Mouse (Mus musculus) embryonic facial prominence, embryonic 15.5 days (tissue): ENCODE results near the gene Znrf4. TPM values are rescaled to one million over a fixed set of nuclear protein-coding genes. Genes with fewer than 3 reads are reported as not detected.
A peak's percentile ranks its signal among the peaks of the same experiment; 100 is the strongest.
"Not testable (repeated sequence)": the region's sequence is repeated elsewhere in the genome, so short reads cannot be mapped to it uniquely, and the experiment has no call there.

Source experiments
- ATAC-seq: fragments of 200-750 bp; cut with Nextera tagmentation; 2 replicates; pipeline ENCODE4 v1.8.0; 2017; ENCODE audit warnings: low read depth, moderate TSS enrichment; ENCODE audit not compliant: insufficient number of reproducible peaks, low FRiP score, low TSS enrichment
- H3K27ac ChIP-seq: fragments of 300-500 bp; sonication (generic); replicated peaks from 2 replicates; pipeline ENCODE4 v1.5.1; 2015; ENCODE audit warnings: mild to moderate bottlenecking, inconsistent platforms
- H3K27me3 ChIP-seq: fragments of 300-500 bp; sonication (generic); 2 replicates; pipeline ENCODE4 v1.6.1; 2015; ENCODE audit warnings: inconsistent platforms
- H3K36me3 ChIP-seq: fragments of 300-500 bp; sonication (generic); 2 replicates; pipeline ENCODE4 v1.6.1; 2015; ENCODE audit warnings: mild to moderate bottlenecking, inconsistent platforms
- H3K4me1 ChIP-seq: fragments of 300-500 bp; sonication (generic); 2 replicates; pipeline ENCODE4 v1.6.1; 2015; ENCODE audit warnings: inconsistent platforms
- H3K4me2 ChIP-seq: fragments of 300-500 bp; sonication (generic); replicated peaks from 2 replicates; pipeline ENCODE4 v1.6.1; 2015; ENCODE audit warnings: mild to moderate bottlenecking, inconsistent platforms
- H3K4me3 ChIP-seq: fragments of 300-500 bp; sonication (generic); replicated peaks from 2 replicates; pipeline ENCODE4 v1.5.1; 2015; ENCODE audit warnings: mild to moderate bottlenecking, inconsistent platforms
- H3K9ac ChIP-seq: fragments of 300-500 bp; sonication (generic); 2 replicates; pipeline ENCODE4 v1.6.1; 2015; ENCODE audit warnings: inconsistent platforms
- H3K9me3 ChIP-seq: fragments of 300-500 bp; sonication (generic); replicated peaks from 2 replicates; pipeline ENCODE4 v1.6.1; 2016; ENCODE audit warnings: inconsistent platforms
- WGBS: fragments of 180-500 bp; shearing (Covaris S2); methylation state at CpG from one replicate; pipeline ENCODE4 v1.1.7; 2015; 5-methylcytosine and 5-hydroxymethylcytosine counted together
- polyA plus RNA-seq: library from polyadenylated mRNA; unstranded; fragments of >200 nt; fragmentation: Nextera tagmentation; extraction: Ambion mirVana; gene quantifications from 2 replicates; pipeline ENCODE4 v1.2.1, GENCODE M21; 2015

Znrf4 gene
- polyA plus RNA-seq, 1 experiment from 2014 or later, result not detected

DNA sequence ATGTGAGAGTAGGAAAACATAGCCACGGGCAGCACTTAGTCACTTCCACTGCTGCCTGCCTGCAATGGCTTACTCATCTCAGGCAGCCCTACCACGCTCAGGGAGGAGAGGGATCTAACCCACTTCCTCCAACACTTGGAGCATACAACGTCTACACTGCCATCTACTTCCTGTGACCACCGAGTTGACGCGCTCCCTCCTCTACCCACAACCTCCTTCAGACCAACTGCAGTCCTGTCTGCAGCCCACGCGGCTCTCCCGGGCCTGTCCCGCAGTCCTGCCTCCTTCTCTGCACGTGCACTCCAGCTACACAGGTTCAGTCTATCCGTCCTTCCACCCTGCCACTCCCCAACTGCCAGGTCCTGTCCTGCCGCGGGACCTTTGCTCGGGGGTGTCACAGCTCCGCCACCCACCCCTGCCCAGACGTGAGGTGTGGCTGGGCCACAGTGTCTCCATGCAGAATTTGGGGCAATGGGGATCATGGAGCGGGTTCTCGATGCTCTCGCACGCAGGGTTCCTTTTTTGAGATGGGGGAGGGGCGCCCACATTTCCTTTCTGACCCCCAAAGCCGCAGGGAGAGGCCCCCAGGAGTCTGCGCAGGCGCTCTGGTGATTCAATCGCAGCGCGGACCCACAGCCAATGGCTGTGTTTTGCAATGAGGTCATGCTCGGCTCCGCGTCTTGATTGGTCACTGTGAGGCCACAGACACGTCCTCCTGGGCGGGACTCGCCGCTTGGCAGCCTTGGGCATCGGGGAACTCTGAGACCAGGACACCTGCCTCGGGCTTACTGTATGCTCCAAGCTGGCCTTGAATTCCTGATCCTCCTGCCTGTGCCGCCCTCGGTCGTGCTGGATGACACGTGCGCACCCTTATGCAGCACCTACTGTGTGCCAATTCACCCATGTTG is 4.8 kb downstream of the Znrf4 start:
- peak overlapping the region; percentile 97 for H3K4me2 ChIP-seq

GRCm38 (mm10) chr17:56506417-56507065 is 5.7 kb downstream of the Znrf4 start:
- H3K36me3 ChIP-seq, result no peaks in the 10 kb centered on the region
- ATAC-seq, result no peak

More for the DNA sequence above, 4.8 kb downstream of the Znrf4 start:
- Histone ChIP-seq H3K9ac (peak overlapping the region; percentile 56), H3K36me3 (no peaks in the 10 kb centered on the region), H3K9me3 (no peaks in the 10 kb centered on the region), H3K27ac (peak overlapping the region; percentile 93), H3K4me3 (peak overlapping the region; percentile 59), H3K27me3 (peaks cover 40% of the 10 kb centered on the region), H3K4me1 (peaks cover 42% of the 10 kb centered on the region)
- peak; percentile 95 for ATAC-seq
- WGBS, result under 1% methylated on average over 42 of the region's 42 CpGs

DNA sequence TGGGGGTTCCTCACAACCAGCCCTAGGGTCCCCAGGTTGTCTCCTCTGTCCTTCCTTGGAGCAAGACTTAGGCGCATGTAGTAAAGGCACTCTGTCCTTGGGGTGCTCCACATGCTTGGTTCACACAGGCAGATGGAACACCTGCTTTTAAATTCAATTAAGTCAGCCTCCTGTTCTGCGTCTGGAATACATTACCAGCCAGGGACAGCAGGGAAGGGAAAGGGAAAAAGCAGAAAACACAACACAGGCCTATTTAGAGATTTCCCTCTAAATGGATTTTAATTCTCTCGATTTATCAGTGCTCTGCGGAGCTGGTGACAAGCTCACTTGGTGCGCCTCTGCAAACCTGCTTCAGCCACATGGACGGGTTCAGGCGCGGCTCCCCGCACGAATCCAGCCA is 6.8 kb downstream of the Znrf4 start:
- ATAC-seq, result no peak
- WGBS, result 64% methylated on average over 10 of the region's 10 CpGs
- Histone ChIP-seq H3K27me3 (peaks cover 20% of the 10 kb centered on the region), H3K4me1 (peaks cover 30% of the 10 kb centered on the region), H3K4me2 (no peak overlapping the region), H3K4me3 (no peak overlapping the region), H3K9ac (no peak overlapping the region), H3K9me3 (no peaks in the 10 kb centered on the region), H3K36me3 (no peaks in the 10 kb centered on the region), H3K27ac (no peak overlapping the region)

More at GRCm38 (mm10) chr17:56506417-56507065, 5.7 kb downstream of the Znrf4 start:
- WGBS, result 54% methylated on average over 15 of the region's 15 CpGs
- Histone ChIP-seq H3K9ac (no peak overlapping the region), H3K27ac (peak overlapping the region; percentile 93; the same call in 1 of the 2 replicates), H3K9me3 (no peaks in the 10 kb centered on the region), H3K4me2 (peak overlapping the region; percentile 97), H3K27me3 (peaks cover 31% of the 10 kb centered on the region), H3K4me3 (peak overlapping the region; percentile 59), H3K4me1 (peaks cover 41% of the 10 kb centered on the region)

DNA sequence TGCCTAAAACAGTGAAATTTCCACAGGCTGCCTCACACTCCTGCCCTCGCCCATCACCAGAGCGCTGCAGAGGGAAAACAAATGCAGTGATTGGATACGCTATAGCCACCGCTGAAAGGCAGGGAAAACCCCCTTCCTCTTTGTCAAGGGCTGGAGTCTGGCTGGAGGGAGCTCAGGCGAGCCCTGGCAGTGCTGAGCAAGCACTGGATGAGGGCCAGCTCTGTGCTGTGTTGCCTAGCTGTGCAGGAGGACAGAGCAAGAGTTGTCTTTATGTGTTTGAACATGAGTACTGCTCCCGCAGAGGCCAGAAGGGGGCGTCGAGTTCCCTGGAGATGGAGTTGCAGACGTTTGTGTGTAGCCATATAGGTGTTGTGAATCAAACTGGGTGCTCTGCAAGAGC is 9.7 kb downstream of the Znrf4 start:
- 0 out of 2 replicates have a peak, but pooled peaks cover 16% of the 10 kb centered on the region for H3K4me1 ChIP-seq
- no peaks in the 10 kb centered on the region for H3K36me3 ChIP-seq
- 25% methylated on average over 9 of the region's 9 CpGs for WGBS
- no peaks in the 10 kb centered on the region for H3K27me3 ChIP-seq
- H3K9ac ChIP-seq, result no peak overlapping the region
- H3K9me3 ChIP-seq, result no peaks in the 10 kb centered on the region
- no peak for ATAC-seq
- no peak overlapping the region for H3K4me3 ChIP-seq
- no peak overlapping the region for H3K27ac ChIP-seq
- no peak overlapping the region for H3K4me2 ChIP-seq

DNA sequence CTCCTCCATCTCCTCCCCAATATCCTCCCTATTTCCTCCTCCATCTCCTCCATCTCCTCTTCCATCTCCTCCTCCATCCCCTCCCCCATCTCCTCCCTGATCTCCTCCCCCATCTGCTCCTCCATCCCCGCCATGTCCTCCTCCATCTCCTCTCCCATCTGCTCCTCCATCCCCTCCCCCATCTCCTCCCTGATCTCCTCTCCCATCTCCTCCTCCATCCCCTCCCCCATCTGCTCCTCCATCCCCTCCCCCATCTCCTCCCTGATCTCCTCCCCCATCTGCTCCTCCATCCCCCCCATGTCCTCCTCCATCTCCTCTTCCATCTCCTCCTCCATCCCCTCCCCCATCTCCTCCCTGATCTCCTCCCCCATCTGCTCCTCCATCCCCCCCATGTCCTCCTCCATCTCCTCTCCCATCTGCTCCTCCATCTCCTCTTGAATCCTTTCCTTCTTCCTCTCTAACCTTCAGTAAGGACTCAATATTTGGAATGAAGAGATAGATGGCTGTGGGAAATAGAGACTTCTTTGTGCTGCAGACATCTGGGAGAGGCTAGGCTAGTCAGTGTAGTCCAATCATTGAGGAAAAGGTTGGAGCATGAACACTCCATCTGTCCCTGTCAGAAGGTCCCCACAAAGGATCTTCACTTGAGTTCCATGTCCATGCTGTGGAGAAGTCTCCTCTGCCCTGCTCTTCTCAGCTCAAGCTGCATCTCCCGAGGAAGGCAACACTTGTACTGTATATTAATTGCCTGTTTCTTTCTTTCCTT is 10.4 kb downstream of the Znrf4 start:
- 37% methylated on average over 2 of the region's 2 CpGs for WGBS
- not testable (repeated sequence) for H3K9ac ChIP-seq, H3K27me3 ChIP-seq, H3K4me3 ChIP-seq, H3K4me2 ChIP-seq, H3K36me3 ChIP-seq, ATAC-seq, H3K27ac ChIP-seq, H3K9me3 ChIP-seq
- H3K4me1 ChIP-seq, result 0 out of 2 replicates have a peak, but pooled peaks cover 12% of the 10 kb centered on the region

DNA sequence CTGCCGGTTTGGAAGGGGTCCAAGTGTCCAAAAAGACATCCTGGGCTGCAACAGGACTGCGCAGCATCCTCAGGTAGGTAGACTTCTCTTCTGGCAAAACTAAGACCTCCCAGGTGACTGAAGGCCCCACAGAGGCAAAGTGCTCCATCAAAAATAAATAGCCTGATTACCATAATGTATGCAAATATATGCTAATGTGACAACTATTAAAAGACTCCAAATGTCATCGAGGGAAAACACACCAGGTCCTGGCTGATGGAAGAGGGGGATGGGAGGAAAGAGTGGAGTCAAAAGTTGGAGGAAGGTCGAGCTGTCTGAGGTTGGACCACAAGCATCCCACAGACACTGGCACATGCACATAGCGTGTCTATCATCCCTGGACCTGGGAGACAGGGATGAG is 13.0 kb downstream of the Znrf4 start:
- Histone ChIP-seq H3K9ac (no peak overlapping the region), H3K4me1 (0 out of 2 replicates have a peak, but pooled peaks cover 6% of the 10 kb centered on the region), H3K27ac (no peak overlapping the region), H3K4me3 (no peak overlapping the region), H3K36me3 (no peaks in the 10 kb centered on the region), H3K4me2 (no peak overlapping the region), H3K27me3 (no peaks in the 10 kb centered on the region), H3K9me3 (peaks cover 13% of the 10 kb centered on the region)
- ATAC-seq, result no peak
- 81% methylated on average over 5 of the region's 5 CpGs for whole genome bisulfite sequencing

GRCm38 (mm10) chr17:56494480-56494879 is 17.8 kb downstream of the Znrf4 start:
- Histone ChIP-seq H3K36me3 (no peaks in the 10 kb centered on the region), H3K4me3 (no peak overlapping the region), H3K4me2 (no peak overlapping the region), H3K27ac (no peak overlapping the region), H3K27me3 (no peaks in the 10 kb centered on the region), H3K9ac (no peak overlapping the region), H3K9me3 (peaks cover 27% of the 10 kb centered on the region), H3K4me1 (no peaks in the 10 kb centered on the region)
- 73% methylated on average over 2 of the region's 2 CpGs for WGBS
- no peak for ATAC-seq

GRCm38 (mm10) chr17:56493841-56494240 is 18.4 kb downstream of the Znrf4 start:
- Histone ChIP-seq H3K27ac (no peak overlapping the region), H3K36me3 (no peaks in the 10 kb centered on the region), H3K4me1 (no peaks in the 10 kb centered on the region), H3K9ac (no peak overlapping the region), H3K9me3 (peaks cover 27% of the 10 kb centered on the region), H3K27me3 (no peaks in the 10 kb centered on the region), H3K4me3 (no peak overlapping the region), H3K4me2 (no peak overlapping the region)
- 91% methylated on average over 2 of the region's 2 CpGs for WGBS
- no peak for ATAC-seq

DNA sequence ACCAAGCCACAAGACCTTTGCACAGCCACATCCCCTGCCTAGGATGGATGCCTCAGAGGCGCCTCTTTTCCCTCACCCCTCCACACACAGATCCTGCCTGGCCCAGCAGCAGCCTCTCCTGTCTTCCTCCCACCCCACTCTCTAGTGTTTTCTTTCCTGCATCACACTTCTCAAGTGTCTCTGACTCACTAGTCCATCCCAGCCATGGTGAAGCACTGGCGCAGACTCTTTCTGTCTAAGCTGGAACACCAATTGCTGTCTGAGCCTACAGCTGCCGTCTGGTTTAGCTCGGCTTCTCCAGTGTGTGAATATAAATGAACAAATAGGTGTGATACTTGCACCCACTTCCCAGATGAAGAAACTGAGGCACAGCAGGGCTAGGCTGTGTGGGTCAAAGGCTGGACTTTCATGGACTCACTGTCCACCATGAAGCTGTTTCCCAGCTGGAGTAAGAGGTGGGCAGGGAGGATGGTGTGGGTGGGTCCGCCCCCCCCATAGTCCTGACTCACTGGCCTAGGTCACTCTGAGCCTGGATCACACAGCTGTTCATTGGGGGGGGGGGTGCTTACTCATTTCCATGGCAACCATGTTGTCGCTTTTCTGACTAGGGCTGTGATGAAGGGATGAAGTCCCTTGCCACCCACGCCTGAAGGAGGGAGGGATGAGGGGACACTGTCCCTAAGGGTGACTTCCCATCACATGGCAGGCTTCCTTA is 21.6 kb downstream of the Znrf4 start:
- H3K27me3 ChIP-seq, result no peaks in the 10 kb centered on the region
- no peak for ATAC-seq
- H3K27ac ChIP-seq, result no peak overlapping the region
- H3K36me3 ChIP-seq, result no peaks in the 10 kb centered on the region
- H3K4me3 ChIP-seq, result no peak overlapping the region
- WGBS, result 77% methylated on average over 7 of the region's 7 CpGs
- no peak overlapping the region for H3K9ac ChIP-seq
- peaks cover 16% of the 10 kb centered on the region for H3K4me1 ChIP-seq
- H3K9me3 ChIP-seq, result peaks cover 22% of the 10 kb centered on the region
- no peak overlapping the region for H3K4me2 ChIP-seq

DNA sequence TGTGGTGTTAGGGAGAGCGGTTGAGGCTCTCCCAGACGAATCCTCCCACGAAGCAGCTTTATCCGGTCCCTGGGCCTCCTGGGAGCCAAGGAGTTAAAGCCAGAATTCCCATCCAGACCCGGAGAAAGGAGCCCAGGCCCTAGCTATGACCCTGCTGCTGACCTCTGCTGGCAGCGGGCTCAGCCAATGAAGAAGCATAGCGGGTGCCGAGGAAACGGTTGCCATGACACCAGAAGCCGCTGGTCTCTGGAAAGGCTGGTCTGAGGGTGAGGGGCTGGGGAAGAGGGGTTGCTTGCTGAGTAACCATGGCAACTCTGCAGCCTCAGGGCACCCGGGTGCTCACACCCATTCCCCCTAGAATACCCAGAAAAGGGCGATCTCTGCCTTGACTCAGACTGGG is 24.2 kb downstream of the Znrf4 start:
- 11% methylated on average over 12 of the region's 12 CpGs for WGBS
- Histone ChIP-seq H3K4me1 (peaks cover 16% of the 10 kb centered on the region), H3K4me3 (no peak overlapping the region), H3K27ac (no peak overlapping the region), H3K36me3 (no peaks in the 10 kb centered on the region), H3K9ac (no peak overlapping the region; the same call in 1 of the 2 replicates), H3K4me2 (peak overlapping the region; percentile 2; the same call in 1 of the 2 replicates), H3K27me3 (no peaks in the 10 kb centered on the region), H3K9me3 (peaks cover 5% of the 10 kb centered on the region; the same call in 1 of the 2 replicates)
- no peak for ATAC-seq
